Mouse (Mus musculus) lung, postnatal 4 days (tissue): ENCODE measurements around the gene Cabcoco1.
A peak's percentile ranks its signal among the peaks of the same experiment; 100 is the strongest.

Experiments used
- DNase-seq, 2 experiments: peaks; one replicate each; pipeline ENCODE4 v3.0.0; 2021

Gene Cabcoco1

DNA sequence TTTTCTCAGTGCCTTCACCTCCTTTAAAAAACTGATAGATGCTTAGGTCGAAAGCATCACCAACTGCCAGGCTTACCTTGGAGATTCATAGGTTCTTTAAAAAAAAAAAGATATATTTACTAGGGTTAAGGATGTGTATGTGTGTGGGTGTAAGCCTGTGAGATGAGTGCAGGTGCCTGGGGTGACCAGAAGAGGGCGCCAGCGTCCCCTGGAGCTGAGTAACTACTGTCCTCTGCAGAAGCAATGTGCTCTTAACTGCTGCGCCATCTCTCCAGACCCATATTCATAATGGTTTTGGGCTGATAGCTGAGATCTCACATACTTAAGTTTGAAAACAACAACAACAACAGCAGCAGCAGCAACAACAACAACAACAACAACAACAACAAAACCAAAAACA, 35.5 kb downstream of the Cabcoco1 start:
- no peak for DNase-seq

- DNase-seq, result no peak
Measured at GRCm38 (mm10) chr10:68504586-68505152, 37.0 kb downstream of the Cabcoco1 start.

GRCm38 (mm10) chr10:68501067-68501466, 40.6 kb downstream of the Cabcoco1 start:
- no peak for DNase-seq

DNA sequence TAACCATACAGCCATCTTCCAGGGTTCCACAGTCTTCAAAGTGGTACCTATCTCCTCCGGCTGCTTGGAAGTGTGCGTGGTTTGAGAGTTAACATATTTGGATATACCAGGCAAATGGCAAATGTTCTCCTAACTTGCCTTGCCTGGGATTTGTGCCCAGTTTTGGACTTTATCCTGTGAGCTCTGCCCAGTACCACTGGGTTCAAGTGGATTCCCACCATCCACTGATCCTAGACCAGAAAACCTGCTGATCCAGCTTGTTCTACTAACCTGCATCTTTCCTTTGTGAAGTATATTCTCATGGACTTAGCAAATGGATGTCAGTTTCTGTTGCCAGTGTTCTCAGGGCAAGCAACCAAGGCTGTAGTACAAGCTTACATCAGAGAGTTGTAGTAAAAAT, 46.5 kb downstream of the Cabcoco1 start:
- no peak for DNase-seq

DNA sequence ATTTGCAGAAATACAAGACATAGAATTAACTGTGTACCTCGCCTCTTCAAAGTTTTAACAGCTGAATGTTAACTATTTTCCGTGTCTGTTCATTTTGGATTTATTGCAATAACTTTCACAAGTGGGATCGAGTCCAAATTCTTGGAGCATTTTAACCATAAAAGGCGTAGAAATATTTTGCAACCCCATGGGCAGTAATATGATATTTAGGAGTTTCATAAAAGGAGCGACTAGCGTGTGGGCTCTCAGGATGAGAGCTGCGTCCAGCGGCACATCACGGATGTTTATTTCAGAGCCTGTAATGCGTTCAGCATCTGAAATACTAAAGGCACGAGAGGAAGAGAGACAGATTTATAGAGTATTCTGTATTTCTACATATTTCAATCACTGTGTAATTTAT, 50.1 kb downstream of the Cabcoco1 start:
- peak in 1 of 2 experiments; percentile 49 for DNase-seq

DNA sequence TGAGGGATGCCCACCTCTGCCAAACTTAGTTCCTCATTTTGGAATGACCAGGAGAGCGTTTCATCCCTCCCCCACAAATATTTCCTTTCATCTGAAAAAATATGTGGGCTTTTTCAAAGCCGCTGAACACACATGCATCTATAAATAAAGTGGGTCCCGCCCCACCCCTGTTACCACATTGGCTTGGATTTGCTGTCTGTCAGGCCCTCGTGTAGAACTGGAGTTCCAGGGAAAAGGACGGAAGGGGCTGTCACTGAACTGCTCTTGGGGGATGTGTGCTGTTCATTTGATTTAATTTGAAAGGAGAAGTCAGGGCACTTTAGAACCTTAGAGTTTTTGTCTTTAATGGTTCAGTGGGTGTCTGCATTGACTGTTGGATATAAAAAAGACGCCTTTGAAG, 50.9 kb downstream of the Cabcoco1 start:
- DNase-seq, result no peak

GRCm38 (mm10) chr10:68472799-68473198, 68.9 kb downstream of the Cabcoco1 start:
- no peak for DNase-seq

GRCm38 (mm10) chr10:68465737-68466327, 75.9 kb downstream of the Cabcoco1 start:
- no peak for DNase-seq

DNA sequence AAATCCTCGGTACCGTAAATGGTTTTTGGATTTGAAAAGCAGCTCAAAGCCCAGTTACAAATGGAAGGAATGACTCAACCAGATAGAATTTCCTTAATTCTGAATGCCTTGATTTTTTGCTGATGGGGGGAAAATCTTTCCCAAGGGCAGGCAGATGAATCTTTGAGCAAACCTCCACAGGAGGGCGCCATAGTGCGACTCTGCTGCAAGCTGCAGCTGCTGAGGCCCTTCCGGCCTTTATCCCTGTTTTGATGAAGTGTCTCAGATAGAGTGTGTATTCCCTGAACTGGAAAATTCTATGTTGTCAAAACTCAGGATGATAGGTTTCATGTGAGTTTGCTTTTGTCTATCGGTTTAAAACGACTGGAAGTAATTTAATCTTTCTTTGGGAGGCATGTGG, 76.8 kb downstream of the Cabcoco1 start:
- peak; percentile 87 to 88 for DNase-seq

DNA sequence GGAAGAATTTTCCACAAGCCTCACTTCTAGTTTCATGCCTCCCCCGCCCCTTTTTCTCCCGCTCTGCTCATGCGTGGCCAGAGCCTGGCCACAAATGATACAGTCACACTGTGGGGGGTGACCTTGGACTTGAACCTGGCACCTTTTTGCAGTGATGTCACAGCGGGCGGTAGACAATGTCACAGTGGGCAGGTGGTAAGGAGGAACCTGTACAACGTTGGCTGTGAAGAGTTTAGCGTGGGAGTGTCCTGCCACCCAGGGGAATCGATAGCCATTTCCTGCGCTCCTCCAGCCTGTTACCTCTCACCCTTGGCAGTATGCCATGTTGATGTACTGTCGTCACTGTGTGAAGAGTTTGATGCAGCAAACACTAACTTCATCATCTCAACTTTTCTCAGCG, 81.9 kb downstream of the Cabcoco1 start:
- no peak for DNase-seq

GRCm38 (mm10) chr10:68457019-68457418, 84.7 kb downstream of the Cabcoco1 start:
- no peak for DNase-seq

- DNase-seq, result no peak
Measured at GRCm38 (mm10) chr10:68454541-68454940, 87.2 kb downstream of the Cabcoco1 start.

DNA sequence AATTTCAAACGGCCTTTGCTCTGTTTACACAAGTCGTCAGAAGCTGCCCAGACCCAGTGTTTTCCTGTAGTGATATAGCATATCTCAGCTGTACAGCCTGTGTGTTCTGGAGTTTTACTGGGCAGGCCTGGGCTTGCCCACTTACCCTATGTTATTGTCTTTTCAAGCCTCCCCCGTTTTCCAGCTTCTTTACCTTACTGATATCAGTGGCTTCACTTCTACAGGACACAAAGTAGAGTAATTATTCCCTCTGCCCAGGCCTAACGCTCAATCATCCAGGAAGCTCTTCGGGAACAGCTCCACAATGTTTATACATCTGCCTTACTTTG, 94.9 kb downstream of the Cabcoco1 start:
- peak; percentile 47 for DNase-seq

DNA sequence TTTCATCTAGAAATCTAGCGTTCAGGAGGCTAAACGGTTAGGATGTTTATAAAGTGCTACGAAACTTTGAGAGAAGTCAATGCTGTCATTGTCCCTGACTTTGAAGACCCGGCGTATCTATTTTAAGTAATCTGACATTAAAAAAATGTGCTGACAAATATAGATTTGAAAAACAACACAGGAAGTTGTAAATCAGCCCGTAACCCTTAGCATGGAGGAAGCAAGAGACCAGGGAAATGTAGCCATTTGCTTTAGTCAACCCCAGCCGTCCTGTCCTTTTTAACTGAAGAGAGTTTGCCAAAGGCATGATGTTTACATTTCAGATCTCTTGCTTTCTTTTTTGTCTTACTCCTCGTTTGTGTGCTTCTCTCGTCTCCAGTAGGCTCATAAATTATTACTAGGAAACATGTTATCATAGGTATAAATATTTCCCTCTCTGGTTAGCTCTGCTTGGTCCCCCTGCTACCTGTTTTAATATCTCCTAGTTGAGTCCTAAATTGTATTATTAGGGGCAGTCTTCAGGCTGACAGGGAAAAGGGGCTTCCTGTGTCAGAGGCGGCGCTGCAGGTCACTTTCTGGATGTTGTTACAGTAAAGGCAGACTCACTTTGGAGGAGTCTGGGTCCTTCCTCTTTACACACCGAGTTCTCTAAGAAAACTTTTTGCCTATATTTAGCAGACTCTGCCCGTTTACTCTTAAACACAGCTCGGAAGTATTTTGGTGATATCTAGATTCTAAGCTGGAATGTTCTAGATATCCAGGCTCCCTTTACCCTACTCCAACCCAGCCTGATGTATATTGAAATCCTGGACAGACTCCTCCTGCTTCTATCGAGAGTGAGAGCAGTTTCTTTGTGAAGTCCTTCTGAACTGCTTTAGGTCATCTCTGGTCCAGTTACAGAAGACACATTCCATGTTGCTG, 95.6 kb downstream of the Cabcoco1 start:
- peak; percentile 34 to 52 for DNase-seq

- DNase-seq, result no peak
Measured at GRCm38 (mm10) chr10:68445244-68445811, 96.4 kb downstream of the Cabcoco1 start.

DNA sequence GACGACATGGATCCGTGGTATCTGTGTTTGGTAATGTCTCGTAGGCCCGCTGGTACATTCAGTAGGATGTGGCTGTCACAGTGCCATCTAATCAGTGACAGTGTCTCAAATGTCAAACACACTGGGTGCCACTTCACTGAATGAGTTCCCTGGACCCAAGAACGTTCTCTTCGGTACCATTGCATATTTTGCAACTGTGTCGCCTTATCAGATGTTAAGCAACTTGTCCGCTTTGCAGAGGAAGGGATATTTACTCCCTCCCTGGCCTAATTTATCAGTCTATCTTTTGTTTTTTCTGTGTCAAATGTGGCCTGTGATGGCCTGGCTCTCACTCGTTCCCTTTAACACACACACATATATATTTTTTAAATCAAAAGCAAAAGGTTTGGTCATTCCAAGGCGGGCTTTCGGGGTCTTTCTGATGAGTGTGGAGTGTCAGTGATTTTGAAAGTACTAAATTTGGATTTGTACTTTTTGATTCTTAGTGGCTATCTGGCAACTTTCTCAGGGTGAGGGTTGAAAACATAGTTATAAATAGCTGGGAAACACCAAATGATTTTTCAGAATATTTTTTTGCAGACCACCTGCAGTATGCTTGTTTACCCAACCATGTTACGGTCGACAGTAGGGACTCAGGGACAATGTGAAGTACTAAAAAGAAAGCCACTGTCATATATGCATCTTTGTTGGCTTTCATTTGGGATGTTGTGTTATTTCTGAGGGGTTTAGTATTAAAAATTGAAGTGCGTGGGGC, 97.2 kb downstream of the Cabcoco1 start:
- no peak for DNase-seq

DNA sequence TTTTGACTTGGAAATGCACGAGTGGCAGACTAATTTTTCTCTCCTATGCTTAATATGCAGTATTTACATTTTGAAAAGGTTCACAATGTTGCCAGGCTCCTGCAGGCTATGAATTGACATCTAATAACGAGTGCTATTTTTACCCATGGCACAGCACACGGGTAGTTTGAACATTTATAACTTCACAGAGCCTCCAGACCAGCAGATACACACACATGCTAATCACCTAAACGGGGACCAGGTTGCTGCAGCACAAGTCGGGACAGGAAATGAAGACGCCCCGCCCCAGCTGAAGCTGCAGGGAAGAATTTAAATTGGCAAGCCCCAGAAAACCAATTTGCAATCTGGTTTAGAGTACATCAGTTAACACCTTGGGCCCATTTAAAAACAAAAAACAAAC, 98.6 kb downstream of the Cabcoco1 start:
- peak in 1 of 2 experiments; percentile 22 for DNase-seq

DNA sequence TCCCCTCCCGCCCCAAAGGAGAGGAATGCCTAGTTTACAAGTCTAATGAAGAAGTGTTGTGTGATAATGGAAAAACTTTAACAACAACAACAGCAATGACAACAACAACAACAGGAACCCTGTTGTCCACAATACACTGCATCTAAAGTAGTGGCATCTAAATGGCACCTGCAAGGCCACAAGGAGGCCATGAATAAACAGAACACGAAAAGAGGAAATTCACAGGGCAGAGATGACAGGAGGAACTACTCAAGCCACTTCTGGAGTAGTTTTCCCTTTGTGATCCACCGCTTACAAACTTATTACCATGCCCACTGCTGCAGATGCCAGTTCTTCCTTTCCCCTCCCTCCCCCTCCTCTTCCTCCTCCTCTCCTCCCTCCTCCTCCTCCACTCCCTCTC, 99.0 kb downstream of the Cabcoco1 start:
- no peak for DNase-seq

GRCm38 (mm10) chr10:68441931-68442662, 99.6 kb downstream of the Cabcoco1 start:
- DNase-seq, result no peak

DNA sequence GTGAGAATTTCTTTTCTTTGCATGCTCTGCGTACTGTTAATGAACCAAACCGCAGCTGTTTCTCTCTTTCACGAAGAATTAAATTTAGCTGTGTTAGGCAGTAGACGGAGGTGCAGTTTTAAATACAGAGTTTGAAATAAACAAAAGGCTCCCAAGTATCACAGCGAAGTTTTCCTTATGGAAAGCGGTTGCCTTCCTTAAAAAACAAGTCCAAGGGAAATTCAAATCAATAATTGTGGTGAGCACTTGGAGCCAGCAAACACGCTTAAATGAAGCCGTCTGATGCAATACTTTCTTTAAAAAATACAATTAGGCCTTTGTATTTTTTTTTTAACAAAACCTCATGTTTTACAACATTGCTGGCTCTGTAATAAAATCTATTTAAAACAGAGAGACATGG, 101.2 kb downstream of the Cabcoco1 start:
- no peak for DNase-seq

DNA sequence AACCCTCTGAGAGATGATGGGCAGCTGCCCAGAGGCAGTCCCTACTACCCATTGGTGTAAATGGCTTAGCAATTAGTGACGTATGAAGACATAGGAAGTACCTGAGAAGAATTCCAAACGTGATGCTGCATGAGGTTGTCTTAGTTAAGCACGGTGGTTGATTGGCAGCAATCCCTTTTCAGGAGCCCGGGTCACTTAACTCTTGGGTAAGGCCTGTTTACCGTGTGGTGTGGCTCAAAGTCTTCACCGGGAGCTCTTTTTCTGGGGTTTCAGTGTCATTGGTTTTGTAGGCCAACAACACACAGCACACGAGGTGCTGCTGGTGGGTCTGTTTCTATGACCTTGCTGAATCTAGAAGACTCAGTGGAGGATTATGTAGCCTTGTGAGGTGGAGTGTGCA, 105.9 kb downstream of the Cabcoco1 start:
- no peak for DNase-seq

DNA sequence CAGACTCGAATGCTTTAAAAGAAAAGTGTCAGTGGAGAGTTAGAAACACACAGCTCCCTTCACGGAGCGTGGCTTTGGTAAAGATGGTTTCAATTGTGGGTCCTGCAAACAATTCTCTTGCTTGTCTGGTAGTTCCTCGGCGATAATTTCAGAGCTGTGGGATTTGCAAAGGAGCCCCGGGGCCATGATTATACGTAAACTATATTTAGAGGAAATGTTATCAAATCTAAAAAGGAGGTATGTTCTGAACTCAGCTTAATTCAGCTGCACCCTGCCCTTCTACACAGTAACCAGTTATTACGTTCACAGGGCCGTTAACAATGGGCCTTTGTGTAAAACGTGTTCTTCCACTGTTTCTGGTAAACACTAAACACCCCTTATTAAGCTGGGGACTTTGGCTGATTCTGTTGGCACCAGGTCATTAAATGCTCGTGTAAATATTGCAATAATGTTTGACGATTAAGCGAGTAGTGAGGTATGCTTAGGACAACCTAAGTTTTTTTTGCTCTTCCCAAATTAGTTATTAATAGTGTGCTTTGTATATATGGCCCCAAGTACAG, 106.6 kb downstream of the Cabcoco1 start:
- DNase-seq, result no peak
